Mouse (Mus musculus) mouse trophoblast stem cell (cell line): ENCODE data around the gene Wnt2b.

ENCODE experiments used
- in situ Hi-C, 2 experiments: fragments of 300-500 bp; cut with MseI, MboI; formaldehyde crosslinking; loops; 2 replicates in 1 of 2; 3 replicates in 1 of 2; pipeline ENCODE4 v1.15.1; 2025

Wnt2b gene

GRCm38 (mm10) chr3:104896141-104896540 lies 65.6 kb downstream of the Wnt2b start:
- in situ Hi-C loops: no loop called here
